Mouse (Mus musculus) 3134 (cell line): ENCODE measurements around the gene Chst15.

ENCODE experiments used
- DNase-seq: peaks from one replicate; pipeline ENCODE4 v3.0.0-alpha.2; 2011; ENCODE audit warnings: low spot score; ENCODE audit not compliant: insufficient read length; ENCODE audit errors: extremely low read depth

Chst15 gene

GRCm38 (mm10) chr7:132269661-132270060 lies 47.4 kb downstream of the Chst15 start:
- DNase-seq, result no peak

- DNase-seq, result no peak
Observed at GRCm38 (mm10) chr7:132267721-132268498, 49.1 kb downstream of the Chst15 start.

- no peak for DNase-seq
Observed at GRCm38 (mm10) chr7:132264763-132265162, 52.3 kb downstream of the Chst15 start.

DNA sequence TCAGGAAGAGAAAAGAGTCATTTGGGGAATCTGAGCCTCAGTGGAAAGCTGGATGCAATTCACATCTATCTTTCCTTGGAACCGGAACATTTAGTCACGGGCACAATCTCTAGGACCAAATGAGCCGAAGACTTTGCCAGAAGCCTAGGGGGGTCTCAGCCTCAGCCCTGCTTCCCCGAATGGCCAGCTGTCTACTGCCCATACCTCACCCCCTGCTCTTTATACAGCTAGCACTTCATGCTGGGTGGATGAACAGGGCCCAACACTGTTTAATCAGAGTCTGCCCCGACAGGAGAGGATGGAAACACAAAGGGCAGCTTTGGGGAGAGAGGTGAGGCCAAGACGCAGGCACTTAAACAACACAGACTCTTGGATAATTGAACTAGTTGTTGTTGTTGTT lies 53.8 kb downstream of the Chst15 start:
- no peak for DNase-seq

- DNase-seq, result no peak
Observed at GRCm38 (mm10) chr7:132262696-132263095, 54.3 kb downstream of the Chst15 start.

DNA sequence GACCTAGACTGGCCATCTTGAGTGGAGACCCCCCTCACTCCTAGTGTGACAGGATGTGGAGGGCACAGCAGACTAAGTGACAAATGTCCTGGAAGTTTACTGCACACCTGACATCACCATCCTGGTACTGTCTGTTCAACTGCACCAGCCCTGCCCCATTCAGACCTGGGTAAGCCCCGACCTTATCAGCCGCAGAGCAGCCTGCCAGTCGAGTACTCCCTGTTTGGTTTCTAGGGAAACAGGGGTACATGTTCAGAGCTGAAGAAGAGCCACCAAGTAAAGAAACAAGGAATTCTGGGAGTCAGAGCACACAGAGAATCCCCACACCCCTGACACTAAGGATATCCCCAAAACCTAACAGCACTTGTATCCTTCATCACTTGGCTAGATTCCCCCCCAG lies 55.1 kb downstream of the Chst15 start:
- DNase-seq, result no peak

DNA sequence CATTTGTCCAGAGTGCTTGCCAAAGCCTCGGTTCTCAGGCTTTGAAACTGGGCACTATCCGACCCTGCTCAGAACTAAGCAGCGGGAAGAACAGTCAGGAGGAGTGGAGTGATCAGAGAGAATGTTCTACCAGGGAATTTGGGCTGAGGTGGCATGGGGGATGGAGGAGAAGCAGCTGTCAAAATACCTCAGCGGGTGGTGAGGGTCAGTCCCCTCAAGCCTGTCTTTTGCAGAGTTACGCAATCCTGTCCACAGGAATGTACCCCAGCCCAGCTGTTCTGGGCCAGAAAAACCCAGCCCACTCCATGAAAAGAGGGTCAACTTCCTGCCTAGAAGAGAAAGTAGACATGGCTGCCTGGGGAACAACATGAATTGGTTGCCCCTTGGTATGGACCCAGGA lies 56.4 kb downstream of the Chst15 start:
- no peak for DNase-seq

GRCm38 (mm10) chr7:132258817-132259216 lies 58.2 kb downstream of the Chst15 start:
- DNase-seq, result no peak

GRCm38 (mm10) chr7:132258216-132258615 lies 58.8 kb downstream of the Chst15 start:
- DNase-seq, result no peak

DNA sequence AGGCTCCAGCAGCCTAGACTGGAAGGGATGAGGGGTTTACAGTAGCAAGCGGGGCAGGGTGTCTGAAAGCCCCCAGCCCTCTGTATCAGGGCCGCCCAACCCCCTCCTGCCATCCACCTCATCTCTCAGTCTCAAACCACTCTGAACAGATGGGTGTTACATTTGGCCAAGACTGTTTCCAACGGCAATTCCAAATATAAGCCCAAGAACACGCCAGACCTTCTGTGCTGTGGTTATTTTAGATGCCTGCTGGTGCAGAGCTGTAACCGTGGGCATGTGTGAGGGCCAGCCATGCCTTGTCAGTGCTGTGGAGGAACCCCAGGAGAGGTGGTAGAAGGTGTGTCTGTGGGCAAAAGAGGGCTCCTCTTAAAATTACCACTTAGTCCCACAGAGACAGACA lies 63.5 kb downstream of the Chst15 start:
- no peak for DNase-seq

DNA sequence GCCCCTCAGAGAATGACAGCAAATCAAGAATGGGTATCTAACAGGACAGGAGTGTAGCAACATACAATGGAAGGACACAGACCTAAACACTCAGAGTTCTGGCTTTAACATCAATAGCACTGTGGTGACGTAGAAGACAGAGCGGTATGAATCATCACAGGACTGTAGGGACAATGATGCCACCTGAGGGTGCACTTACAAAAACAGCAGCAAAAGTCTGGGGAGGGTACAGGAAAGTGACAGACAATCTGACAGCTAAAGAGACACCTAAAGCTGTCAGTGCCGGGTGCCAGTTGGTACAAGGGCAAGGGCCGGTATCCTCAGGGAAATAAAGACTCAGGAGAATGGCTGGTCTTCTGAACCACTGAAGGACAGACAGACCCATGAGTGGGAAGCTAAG lies 64.0 kb downstream of the Chst15 start:
- DNase-seq, result no peak

DNA sequence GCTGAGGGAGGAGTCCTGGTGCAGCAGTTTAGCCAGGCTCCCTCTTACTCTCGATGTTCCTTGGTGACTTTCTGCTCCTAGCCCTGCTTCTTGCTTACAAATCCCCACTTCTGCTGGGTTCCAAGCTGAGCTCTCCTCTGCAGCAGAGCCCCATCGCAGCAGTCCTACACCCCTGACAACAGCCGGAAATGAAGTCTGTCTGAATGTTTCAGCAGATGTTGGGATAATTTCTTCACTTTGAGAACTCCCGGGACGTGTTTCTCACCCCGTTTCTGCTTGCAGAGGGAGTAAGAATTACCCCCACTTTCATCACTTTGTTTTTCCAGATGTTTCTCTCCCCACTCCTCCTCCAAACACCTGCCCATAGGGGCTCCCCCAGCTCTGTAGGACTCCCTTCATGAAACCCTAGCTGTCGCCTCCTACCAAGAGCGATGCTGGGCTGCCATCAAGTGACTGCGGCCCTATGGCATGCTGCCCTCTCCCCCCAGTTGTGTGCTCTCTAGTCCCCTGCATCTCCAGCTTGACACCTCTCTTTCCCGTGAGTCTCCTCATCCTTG lies 67.4 kb downstream of the Chst15 start:
- no peak for DNase-seq

- DNase-seq, result no peak
Observed at GRCm38 (mm10) chr7:132247567-132247966, 69.5 kb downstream of the Chst15 start.

DNA sequence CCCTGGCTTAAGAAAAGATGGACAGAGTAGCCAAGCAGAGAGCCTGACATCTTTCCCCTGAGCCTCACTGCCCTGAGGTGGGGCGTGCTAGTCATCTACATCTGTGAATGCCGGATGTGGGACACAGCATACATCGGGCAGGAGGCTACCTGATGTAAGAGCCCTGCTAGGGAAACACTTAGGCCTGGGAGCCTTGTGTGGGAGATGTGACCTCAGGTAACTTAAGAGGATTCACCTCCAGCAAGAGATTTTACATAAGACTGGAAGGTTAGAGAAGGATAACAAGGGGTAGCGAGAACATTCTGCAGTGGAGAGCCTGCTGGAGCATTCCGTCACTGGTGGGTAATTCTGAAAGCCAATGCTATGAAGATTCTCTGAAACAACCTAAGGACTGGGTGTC lies 69.9 kb downstream of the Chst15 start:
- no peak for DNase-seq

GRCm38 (mm10) chr7:132245730-132246129 lies 71.3 kb downstream of the Chst15 start:
- no peak for DNase-seq

DNA sequence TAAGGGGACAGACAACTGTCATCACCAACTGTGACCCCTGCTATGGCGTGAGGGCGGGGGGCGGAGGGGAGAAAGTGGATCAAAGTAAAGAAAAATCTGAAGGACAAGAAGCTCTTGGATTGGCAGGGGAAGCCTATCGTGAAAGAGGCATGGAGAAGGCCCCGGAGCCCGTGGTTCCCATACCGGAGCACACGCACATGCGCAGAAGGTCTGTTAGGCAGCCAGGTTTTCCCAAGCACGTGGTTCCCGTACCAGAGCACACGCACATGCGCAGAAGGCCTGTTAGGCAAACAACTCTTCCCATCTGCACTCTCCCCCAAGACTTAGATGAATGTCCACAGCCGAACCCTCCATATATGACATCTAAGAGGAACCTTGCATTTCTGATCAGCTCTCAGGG lies 72.4 kb downstream of the Chst15 start:
- DNase-seq, result no peak

- no peak for DNase-seq
Observed at GRCm38 (mm10) chr7:132243225-132243624, 73.8 kb downstream of the Chst15 start.

- no peak for DNase-seq
Observed at GRCm38 (mm10) chr7:132242617-132243141, 74.3 kb downstream of the Chst15 start.

- DNase-seq, result no peak
Observed at GRCm38 (mm10) chr7:132238921-132239320, 78.1 kb downstream of the Chst15 start.

- DNase-seq, result no peak
Observed at GRCm38 (mm10) chr7:132237191-132237590, 79.8 kb downstream of the Chst15 start.

GRCm38 (mm10) chr7:132236789-132237188 lies 80.2 kb downstream of the Chst15 start:
- no peak for DNase-seq

GRCm38 (mm10) chr7:132234250-132234649 lies 82.8 kb downstream of the Chst15 start:
- no peak for DNase-seq
